Mouse (Mus musculus) cerebellum, adult 2 months (tissue): ENCODE data around the gene BC048562. TPM values are rescaled to one million over a fixed set of nuclear protein-coding genes. Genes with fewer than 3 reads are reported as not detected.
A peak's percentile ranks its signal among the peaks of the same experiment; 100 is the strongest.

ENCODE experiments used
- DNase-seq, 2 experiments: peaks; one replicate each; pipeline ENCODE4 v3.0.0; 2021
- H3K27ac ChIP-seq: fragments of 200-500 bp; 2 replicates; pipeline ENCODE4 v1.5.1; 2012; ENCODE audit warnings: low read length, control low read depth, inconsistent platforms; ENCODE audit not compliant: insufficient read depth
- H3K27me3 ChIP-seq: fragments of 200-500 bp; 2 replicates; pipeline ENCODE4 v1.6.1; 2012; ENCODE audit warnings: inconsistent platforms, mild to moderate bottlenecking, low read length, moderate library complexity; ENCODE audit not compliant: control insufficient read depth, insufficient read depth
- H3K4me1 ChIP-seq: fragments of 200-500 bp; 2 replicates; pipeline ENCODE4 v1.6.1; 2011; ENCODE audit warnings: low read length; ENCODE audit not compliant: control insufficient read depth, insufficient read depth
- H3K4me3 ChIP-seq: fragments of 200-500 bp; replicated peaks from 2 replicates; pipeline ENCODE3; 2011; ENCODE audit warnings: mild to moderate bottlenecking, low read depth, low read length, control low read depth; ENCODE audit not compliant: insufficient read depth
- CTCF ChIP-seq: fragments of 200-500 bp; IDR thresholded peaks from 2 replicates; pipeline ENCODE4 v1.5.1; 2011; ENCODE audit warnings: low read depth, mild to moderate bottlenecking, control low read depth, low read length, moderate library complexity, borderline replicate concordance; ENCODE audit not compliant: insufficient read depth
- POLR2A ChIP-seq: fragments of 200-500 bp; IDR thresholded peaks from 2 replicates; pipeline ENCODE4 v1.6.1; 2011; ENCODE audit warnings: low read length, control low read depth, borderline replicate concordance; ENCODE audit not compliant: insufficient read depth
- WGBS: fragments of 180-500 bp; shearing (Covaris S2); methylation state at CpG from one replicate; pipeline ENCODE4 v1.1.7; 2018; 5-methylcytosine and 5-hydroxymethylcytosine counted together
- polyA plus RNA-seq: library from polyadenylated mRNA; depleted of rRNA; stranded (reverse); fragments of >200 nt; gene quantifications from 2 replicates; pipeline ENCODE4 v1.2.3, GENCODE M21; 2012; rRNA removed

Gene BC048562
- not detected in 2 replicates for polyA plus RNA-seq

DNA sequence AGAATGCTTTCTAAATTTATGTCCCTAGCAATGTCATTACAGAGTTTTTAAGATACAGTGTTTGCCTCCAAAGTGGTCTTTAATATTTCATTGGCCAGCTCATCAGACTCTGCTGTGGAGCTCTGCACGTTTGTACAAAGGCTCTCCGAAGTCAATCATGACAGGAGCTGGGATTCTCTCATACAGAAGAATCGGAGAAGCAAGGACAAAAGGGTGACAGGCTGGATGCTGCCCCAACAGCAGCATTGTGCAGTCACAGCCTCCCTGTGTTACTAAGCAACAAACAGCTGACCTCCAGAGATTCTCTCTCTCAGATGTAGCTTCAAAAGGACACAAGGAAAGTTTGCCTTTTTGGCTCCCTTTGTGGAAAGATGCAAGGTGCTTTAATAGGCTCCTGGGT lies at the start of gene BC048562:
BC048562 (plus strand) TSS at position 301 of the 400 bp plus-strand sequence.
- Histone ChIP-seq H3K27me3 (no peaks in the 10 kb centered on the region), H3K4me1 (no peaks in the 10 kb centered on the region), H3K27ac (no peak within 1 kb of the TSS), H3K4me3 (no peak within 1 kb of the TSS)
- DNase-seq, result no peak
- WGBS, result 28% methylated on average over 3 of the region's 3 CpGs
- TF ChIP-seq CTCF (no peak), POLR2A (no peak)

DNA sequence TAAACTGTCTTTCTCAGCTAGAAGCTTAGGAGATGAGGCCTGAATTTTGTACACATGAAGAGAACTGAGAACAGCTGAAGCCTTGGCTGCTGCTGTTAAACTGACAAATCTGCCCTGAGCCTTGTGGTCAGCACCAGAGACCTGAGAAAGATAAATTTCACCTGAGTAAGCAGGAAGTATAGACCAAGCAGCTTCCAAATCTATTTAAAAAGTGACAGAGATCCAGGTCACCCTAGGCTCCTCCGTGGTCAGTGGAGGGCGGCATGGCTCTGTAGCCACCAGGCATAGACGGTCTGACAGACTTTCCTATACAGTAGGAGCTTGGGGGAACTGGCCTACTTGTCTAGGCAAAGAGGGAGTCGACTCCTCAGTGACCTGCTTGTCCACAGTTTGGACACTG lies 49.5 kb upstream of the BC048562 start:
- TF ChIP-seq POLR2A (no peak), CTCF (no peak)
- Histone ChIP-seq H3K27ac (no peak overlapping the region), H3K4me1 (no peaks in the 10 kb centered on the region), H3K27me3 (no peaks in the 10 kb centered on the region), H3K4me3 (no peak overlapping the region)
- DNase-seq, result no peak
- WGBS, result 75% methylated on average over 4 of the region's 4 CpGs

DNA sequence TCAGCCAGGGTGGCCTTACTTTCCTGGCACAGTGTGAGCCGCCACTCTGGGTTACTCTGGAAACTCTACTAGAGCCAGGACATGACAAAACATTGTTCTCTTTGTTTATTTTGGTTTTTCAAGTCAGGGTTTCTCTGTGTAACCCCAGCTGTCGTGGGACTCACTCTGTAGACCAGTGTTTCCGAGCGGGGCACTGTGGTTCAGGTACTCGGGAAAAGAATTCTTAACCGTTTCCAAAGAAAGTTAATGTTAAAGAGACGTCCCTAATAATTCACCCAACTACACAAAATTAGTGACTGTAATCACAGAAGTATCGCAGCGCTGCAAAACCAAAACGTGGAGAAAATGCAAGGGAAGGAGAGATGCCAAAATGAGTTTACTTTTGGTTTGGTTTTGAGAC lies 47.7 kb upstream of the BC048562 start:
- H3K4me1 ChIP-seq, result no peaks in the 10 kb centered on the region
- H3K27me3 ChIP-seq, result no peaks in the 10 kb centered on the region
- 74% methylated on average over 10 of the region's 10 CpGs for WGBS
- no peak for TF ChIP-seq POLR2A
- no peak for TF ChIP-seq CTCF
- no peak overlapping the region for H3K27ac ChIP-seq
- DNase-seq, result no peak
- H3K4me3 ChIP-seq, result no peak overlapping the region

DNA sequence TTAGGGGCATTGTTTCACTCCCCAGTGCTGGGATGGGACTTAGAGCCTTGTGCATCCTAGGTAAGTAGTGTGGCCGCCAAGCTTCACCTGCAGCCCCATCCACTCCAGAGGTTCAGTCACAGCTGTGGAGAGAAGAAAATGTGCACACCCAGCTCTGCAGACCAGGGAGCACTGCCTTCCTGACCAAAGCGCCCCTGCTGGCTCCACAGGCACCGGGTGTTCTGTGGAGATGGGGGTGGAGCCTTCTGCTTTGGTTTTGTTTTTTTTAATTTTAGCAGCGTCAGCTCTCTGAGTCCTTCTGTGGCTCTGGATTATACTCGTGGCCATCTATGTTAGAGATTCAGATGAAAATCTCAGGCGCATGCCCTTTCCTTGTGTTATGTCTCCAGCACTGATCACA lies 47.1 kb upstream of the BC048562 start:
- TF ChIP-seq POLR2A, result no peak
- TF ChIP-seq CTCF, result no peak
- 73% methylated on average over 6 of the region's 6 CpGs for WGBS
- Histone ChIP-seq H3K4me1 (no peaks in the 10 kb centered on the region), H3K4me3 (no peak overlapping the region), H3K27me3 (no peaks in the 10 kb centered on the region), H3K27ac (no peak overlapping the region)
- no peak for DNase-seq

DNA sequence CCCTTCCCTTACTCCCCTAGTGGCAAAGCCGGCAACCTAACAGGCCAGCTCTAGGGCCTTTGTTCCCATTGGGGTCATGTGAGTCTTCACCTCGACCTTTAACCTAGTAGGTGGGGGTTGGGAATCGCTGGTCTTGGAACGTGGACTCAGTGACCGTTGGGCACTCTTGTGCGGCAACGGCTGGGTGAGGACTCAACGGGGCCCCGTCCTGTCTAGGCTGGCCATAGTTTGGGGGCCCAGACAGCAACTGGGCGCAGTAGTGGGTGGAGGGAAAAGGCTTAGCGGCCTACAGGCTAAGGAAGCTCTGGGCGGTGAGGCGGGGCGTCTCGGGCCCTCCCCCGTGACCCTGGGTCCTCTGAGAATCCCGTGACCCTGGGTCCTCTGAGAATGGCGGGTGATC lies 43.6 kb upstream of the BC048562 start, which contains the start of gene 1700102P08Rik:
1700102P08Rik (plus strand) TSS at position 130 of the 400 bp plus-strand sequence.
- Histone ChIP-seq H3K4me3 (no peak within 1 kb of the TSS), H3K27me3 (no peaks in the 10 kb centered on the region), H3K4me1 (no peaks in the 10 kb centered on the region), H3K27ac (no peak within 1 kb of the TSS)
- TF ChIP-seq POLR2A (no peak), CTCF (no peak)
- no peak for DNase-seq
- 53% methylated on average over 18 of the region's 18 CpGs for WGBS

DNA sequence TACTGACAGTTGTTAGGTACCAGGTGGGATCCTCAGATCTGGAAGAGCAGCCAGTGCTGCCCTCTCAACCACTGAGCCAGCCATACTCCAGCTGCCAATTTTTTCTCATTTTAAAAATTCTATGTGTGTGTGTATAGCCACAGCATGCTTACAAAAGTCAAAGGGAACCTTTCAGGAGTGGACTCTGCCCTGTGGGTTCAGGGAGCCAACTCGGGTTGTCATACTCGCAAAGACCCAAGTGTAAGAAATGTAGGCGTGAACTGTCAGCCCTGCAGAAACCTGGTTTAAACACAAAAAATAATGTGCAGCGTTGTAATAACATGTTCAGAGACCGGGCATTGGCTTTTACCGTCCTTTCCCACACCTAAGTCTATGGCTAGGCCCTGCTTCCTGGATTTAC lies 42.1 kb upstream of the BC048562 start:
- no peak for TF ChIP-seq CTCF
- TF ChIP-seq POLR2A, result no peak
- 95% methylated on average over 6 of the region's 6 CpGs for WGBS
- no peak overlapping the region for H3K4me3 ChIP-seq
- no peaks in the 10 kb centered on the region for H3K27me3 ChIP-seq
- no peak overlapping the region for H3K27ac ChIP-seq
- DNase-seq, result no peak
- H3K4me1 ChIP-seq, result peaks cover 3% of the 10 kb centered on the region; the same call in 1 of the 2 replicates

DNA sequence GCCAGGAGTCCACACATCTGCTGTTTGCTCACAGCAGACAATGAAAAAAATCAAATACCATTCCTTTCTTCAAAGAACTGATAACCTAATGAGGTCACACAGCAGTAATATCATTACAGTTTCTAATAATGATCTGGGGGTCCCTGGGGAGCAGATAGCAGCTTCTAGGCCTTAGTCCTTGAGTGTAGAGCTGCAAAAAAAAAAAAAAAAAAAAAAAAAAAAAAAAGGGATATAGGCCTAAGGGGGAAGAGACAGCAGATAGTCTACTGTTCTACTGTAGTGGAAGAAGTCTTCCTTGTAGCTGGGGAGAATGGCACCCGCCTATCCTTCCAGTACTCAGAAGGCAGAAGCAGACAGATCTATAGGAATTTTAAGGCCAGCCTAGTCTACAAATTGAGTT lies 40.9 kb upstream of the BC048562 start:
- WGBS, result 88% methylated on average over 1 of the region's 1 CpGs
- TF ChIP-seq CTCF (no peak), POLR2A (no peak)
- H3K27ac ChIP-seq, result no peak overlapping the region

DNA sequence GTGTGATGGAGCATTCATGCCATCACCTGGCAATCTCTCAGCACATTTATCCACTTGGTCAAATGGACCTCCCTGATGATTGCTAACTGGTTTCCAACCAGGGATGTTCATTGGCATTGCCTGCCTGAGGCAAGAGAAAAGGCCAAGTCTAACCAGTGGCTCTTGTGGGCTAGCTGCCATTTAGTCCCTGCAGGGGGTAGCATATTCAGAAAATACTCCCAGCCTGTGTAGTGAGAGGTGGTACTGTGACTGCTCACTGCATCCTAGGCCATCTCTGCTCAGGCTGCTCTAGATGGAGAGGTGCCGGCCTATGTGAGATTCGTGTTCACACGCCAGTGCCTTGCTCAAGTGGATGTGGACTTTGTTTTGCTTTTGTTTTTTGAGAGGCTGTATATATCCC lies 38.0 kb upstream of the BC048562 start:
- peaks cover 9% of the 10 kb centered on the region; the same call in 1 of the 2 replicates for H3K4me1 ChIP-seq
- no peak for TF ChIP-seq CTCF
- no peak for TF ChIP-seq POLR2A
- DNase-seq, result peak; percentile 44 to 51
- no peak overlapping the region for H3K27ac ChIP-seq
- 67% methylated on average over 3 of the region's 3 CpGs for WGBS
- H3K27me3 ChIP-seq, result no peaks in the 10 kb centered on the region
- no peak overlapping the region for H3K4me3 ChIP-seq

More for the DNA sequence above, 40.9 kb upstream of the BC048562 start:
- no peak for DNase-seq
- H3K4me1 ChIP-seq, result peaks cover 3% of the 10 kb centered on the region; the same call in 1 of the 2 replicates
- no peaks in the 10 kb centered on the region for H3K27me3 ChIP-seq
- no peak overlapping the region for H3K4me3 ChIP-seq
